Mouse (Mus musculus): Measurements from ENCODE around the gene Amer3. TPM values are rescaled to one million over a fixed set of nuclear protein-coding genes. Genes with fewer than 3 reads are reported as not detected.
A peak's percentile ranks its signal among the peaks of the same experiment; 100 is the strongest.

Gene Amer3
- polyA plus RNA-seq, 1 experiment from 2014 or later, result 0.21 TPM

GRCm38 (mm10) chr1:34569876-34570275 lies 9.6 kb upstream of the Amer3 start:
- ATAC-seq (ENCODE audit: low FRiP score, low TSS enrichment), result no peak
- H3K36me3 ChIP-seq (ENCODE audit: control insufficient read depth, insufficient read depth, low read length), result no peaks in the 10 kb centered on the region
- H3K9ac ChIP-seq (ENCODE audit: low read length), result no peak overlapping the region
- 100% methylated on average over 2 of the region's 2 CpGs for WGBS
- no peak overlapping the region for H3K4me3 ChIP-seq (ENCODE audit: low read depth, low read length)
- H3K9me3 ChIP-seq (ENCODE audit: control insufficient read depth, low read length), result no peaks in the 10 kb centered on the region
- no peak for DNase-seq (ENCODE audit: low spot score)
- no peak overlapping the region for H3K4me2 ChIP-seq (replicated peaks; ENCODE audit: low read depth)
- no peak for TF ChIP-seq EP300 (optimal IDR thresholded peaks at IDR 0.05)
- no peaks in the 10 kb centered on the region for H3K27me3 ChIP-seq (ENCODE audit: control insufficient read depth, insufficient read depth, low read length)
- H3K4me1 ChIP-seq (replicated peaks; ENCODE audit: control insufficient read depth, insufficient read depth), result no peaks in the 10 kb centered on the region
- H3K27ac ChIP-seq (replicated peaks), result no peak overlapping the region

GRCm38 (mm10) chr1:34571431-34571830 lies 8.0 kb upstream of the Amer3 start:
- Histone ChIP-seq H3K27me3 (ENCODE audit: control insufficient read depth, insufficient read depth, low read length) (no peaks in the 10 kb centered on the region), H3K9ac (ENCODE audit: low read length) (no peak overlapping the region), H3K36me3 (ENCODE audit: control insufficient read depth, insufficient read depth, low read length) (no peaks in the 10 kb centered on the region), H3K27ac (replicated peaks) (no peak overlapping the region), H3K4me2 (replicated peaks; ENCODE audit: low read depth) (no peak overlapping the region), H3K4me1 (replicated peaks; ENCODE audit: control insufficient read depth, insufficient read depth) (no peaks in the 10 kb centered on the region), H3K4me3 (ENCODE audit: low read depth, low read length) (no peak overlapping the region), H3K9me3 (ENCODE audit: control insufficient read depth, low read length) (no peaks in the 10 kb centered on the region)
- 78% methylated on average over 6 of the region's 6 CpGs for WGBS
- DNase-seq (ENCODE audit: low spot score) (no peak), ATAC-seq (ENCODE audit: low FRiP score, low TSS enrichment) (no peak)
- TF ChIP-seq CTCF (IDR thresholded peaks at IDR 0.05; ENCODE audit: low read depth), result no peak
- no peak for TF ChIP-seq EP300 (optimal IDR thresholded peaks at IDR 0.05)

- ATAC-seq (ENCODE audit: low FRiP score, low TSS enrichment), result no peak
Measured at GRCm38 (mm10) chr1:34573221-34573620, 6.2 kb upstream of the Amer3 start.

DNA sequence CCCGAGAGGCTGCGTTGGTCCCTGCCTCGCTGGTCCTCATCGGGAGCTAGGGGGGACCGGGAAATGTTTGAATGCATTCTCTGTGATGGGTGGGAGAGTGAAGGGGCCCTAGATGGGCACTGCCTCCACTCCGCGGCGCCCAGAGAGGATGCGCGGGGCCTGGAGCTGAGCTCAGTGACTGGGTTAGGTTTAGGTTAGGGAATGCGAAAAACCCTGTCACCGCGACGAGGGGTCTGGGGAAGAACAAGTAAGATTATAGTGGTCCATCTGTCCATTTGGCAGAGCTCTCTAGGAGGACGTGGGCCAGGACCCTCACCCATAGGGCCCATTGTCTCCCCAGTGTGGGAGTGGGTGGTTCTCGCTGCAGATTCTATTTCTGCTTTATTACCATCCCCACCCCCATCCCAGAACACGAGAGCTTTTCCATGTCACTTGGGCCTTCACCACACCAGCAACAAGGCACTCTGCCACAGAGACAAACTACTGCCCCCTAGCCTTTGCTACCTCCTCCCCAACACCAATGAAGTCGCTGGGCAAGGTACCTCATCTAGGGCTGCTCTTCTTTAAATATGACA lies 412 bp downstream of the Amer3 start:
- 2% methylated on average over 18 of the region's 18 CpGs for WGBS
- no peak for DNase-seq (ENCODE audit: low spot score)
- 0 out of 2 replicates have a peak, but pooled peaks cover 2% of the 10 kb centered on the region for H3K4me1 ChIP-seq (replicated peaks; ENCODE audit: control insufficient read depth, insufficient read depth)
- 0 out of 2 replicates have a peak, but pooled peaks have one; percentile 10 for ATAC-seq (ENCODE audit: low FRiP score, low TSS enrichment)
- H3K9me3 ChIP-seq (ENCODE audit: control insufficient read depth, low read length), result no peaks in the 10 kb centered on the region
- H3K27me3 ChIP-seq (ENCODE audit: control insufficient read depth, insufficient read depth, low read length), result no peaks in the 10 kb centered on the region
- TF ChIP-seq EP300 (optimal IDR thresholded peaks at IDR 0.05) (no peak), CTCF (IDR thresholded peaks at IDR 0.05; ENCODE audit: low read depth) (no peak)
- H3K36me3 ChIP-seq (ENCODE audit: control insufficient read depth, insufficient read depth, low read length), result no peaks in the 10 kb centered on the region
- H3K4me3 ChIP-seq (ENCODE audit: low read depth, low read length), result no peak overlapping the region
- peak overlapping the region; percentile 50 for H3K4me2 ChIP-seq (replicated peaks; ENCODE audit: low read depth)
- no peak overlapping the region for H3K27ac ChIP-seq (replicated peaks)
- H3K9ac ChIP-seq (ENCODE audit: low read length), result no peak overlapping the region

More at GRCm38 (mm10) chr1:34573221-34573620, 6.2 kb upstream of the Amer3 start:
- no peak overlapping the region for H3K27ac ChIP-seq (replicated peaks)
- no peaks in the 10 kb centered on the region for H3K36me3 ChIP-seq (ENCODE audit: control insufficient read depth, insufficient read depth, low read length)
- DNase-seq (ENCODE audit: low spot score), result no peak
- no peak for TF ChIP-seq EP300 (optimal IDR thresholded peaks at IDR 0.05)
- H3K4me2 ChIP-seq (replicated peaks; ENCODE audit: low read depth), result no peak overlapping the region
- no peak overlapping the region for H3K9ac ChIP-seq (ENCODE audit: low read length)
- H3K4me3 ChIP-seq (ENCODE audit: low read depth, low read length), result no peak overlapping the region
- no peaks in the 10 kb centered on the region for H3K9me3 ChIP-seq (ENCODE audit: control insufficient read depth, low read length)
- no peaks in the 10 kb centered on the region for H3K27me3 ChIP-seq (ENCODE audit: control insufficient read depth, insufficient read depth, low read length)
- 68% methylated on average over 6 of the region's 6 CpGs for WGBS
- H3K4me1 ChIP-seq (replicated peaks; ENCODE audit: control insufficient read depth, insufficient read depth), result no peaks in the 10 kb centered on the region

GRCm38 (mm10) chr1:34582218-34582617 lies 2.8 kb downstream of the Amer3 start:
- WGBS, result 79% methylated on average over 6 of the region's 6 CpGs
- ATAC-seq (ENCODE audit: low FRiP score, low TSS enrichment), result no peak
- Histone ChIP-seq H3K27ac (replicated peaks) (no peak overlapping the region), H3K4me1 (replicated peaks; ENCODE audit: control insufficient read depth, insufficient read depth) (0 out of 2 replicates have a peak, but pooled peaks cover 2% of the 10 kb centered on the region), H3K27me3 (ENCODE audit: control insufficient read depth, insufficient read depth, low read length) (no peaks in the 10 kb centered on the region), H3K9ac (ENCODE audit: low read length) (no peak overlapping the region), H3K36me3 (ENCODE audit: control insufficient read depth, insufficient read depth, low read length) (no peaks in the 10 kb centered on the region), H3K4me2 (replicated peaks; ENCODE audit: low read depth) (no peak overlapping the region), H3K4me3 (ENCODE audit: low read depth, low read length) (no peak overlapping the region), H3K9me3 (ENCODE audit: control insufficient read depth, low read length) (no peaks in the 10 kb centered on the region)
- no peak for DNase-seq (ENCODE audit: low spot score)
- no peak for TF ChIP-seq CTCF (IDR thresholded peaks at IDR 0.05; ENCODE audit: low read depth)

- no peak overlapping the region for H3K4me3 ChIP-seq (ENCODE audit: low read depth, low read length)
- 27% methylated on average over 4 of the region's 4 CpGs for WGBS
- no peak for ATAC-seq (ENCODE audit: low FRiP score, low TSS enrichment)
Measured at GRCm38 (mm10) chr1:34583821-34584263, 4.4 kb downstream of the Amer3 start.

More at GRCm38 (mm10) chr1:34583821-34584263, 4.4 kb downstream of the Amer3 start:
- Histone ChIP-seq H3K36me3 (ENCODE audit: control insufficient read depth, insufficient read depth, low read length) (no peaks in the 10 kb centered on the region), H3K27me3 (ENCODE audit: control insufficient read depth, insufficient read depth, low read length) (no peaks in the 10 kb centered on the region), H3K9ac (ENCODE audit: low read length) (no peak overlapping the region), H3K4me1 (replicated peaks; ENCODE audit: control insufficient read depth, insufficient read depth) (0 out of 2 replicates have a peak, but pooled peaks cover 2% of the 10 kb centered on the region), H3K4me2 (replicated peaks; ENCODE audit: low read depth) (no peak overlapping the region), H3K27ac (replicated peaks) (no peak overlapping the region), H3K9me3 (ENCODE audit: control insufficient read depth, low read length) (no peaks in the 10 kb centered on the region)
- TF ChIP-seq CTCF (IDR thresholded peaks at IDR 0.05; ENCODE audit: low read depth) (peak; percentile 37), EP300 (optimal IDR thresholded peaks at IDR 0.05) (no peak)
- no peak for DNase-seq (ENCODE audit: low spot score)
